Mouse (Mus musculus) forebrain, postnatal 0 days (tissue): ENCODE measurements around the gene Rarb. TPM values are rescaled to one million over a fixed set of nuclear protein-coding genes. Genes with fewer than 3 reads are reported as not detected.

Source experiments
- ATAC-seq: fragments of 200-750 bp; cut with Nextera tagmentation; 2 replicates; pipeline ENCODE4 v1.8.0; 2017; ENCODE audit warnings: mild to moderate bottlenecking, moderate library complexity
- DNase-seq: peaks from one replicate; pipeline ENCODE4 v3.0.0-alpha.2; 2015
- H3K27ac ChIP-seq: fragments of 300-500 bp; sonication (generic); 2 replicates; pipeline ENCODE4 v1.5.1; 2014; ENCODE audit warnings: low read depth, mild to moderate bottlenecking, antibody characterized with exemption, low read length, moderate library complexity, mixed read lengths
- H3K27me3 ChIP-seq: fragments of 300-500 bp; sonication (generic); 2 replicates; pipeline ENCODE4 v1.6.1; 2014; ENCODE audit warnings: mild to moderate bottlenecking, low read length, mixed read lengths; ENCODE audit not compliant: insufficient read depth
- H3K36me3 ChIP-seq: fragments of 300-500 bp; sonication (generic); 2 replicates; pipeline ENCODE4 v1.6.1; 2014; ENCODE audit warnings: mild to moderate bottlenecking, moderate library complexity; ENCODE audit not compliant: insufficient read depth
- H3K4me1 ChIP-seq: fragments of 300-500 bp; sonication (generic); 2 replicates; pipeline ENCODE4 v1.6.1; 2014; ENCODE audit warnings: antibody characterized with exemption; ENCODE audit not compliant: insufficient read depth
- H3K4me2 ChIP-seq: fragments of 300-500 bp; sonication (generic); 2 replicates; pipeline ENCODE4 v1.6.1; 2014; ENCODE audit warnings: low read depth, mild to moderate bottlenecking, moderate library complexity
- H3K4me3 ChIP-seq: fragments of 300-500 bp; sonication (generic); 2 replicates; pipeline ENCODE4 v1.5.1; 2014; ENCODE audit warnings: low read depth, low read length, mixed read lengths
- H3K9ac ChIP-seq: fragments of 300-500 bp; sonication (generic); 2 replicates; pipeline ENCODE4 v1.6.1; 2014; ENCODE audit warnings: mild to moderate bottlenecking
- H3K9me3 ChIP-seq: fragments of 300-500 bp; sonication (generic); 2 replicates; pipeline ENCODE4 v1.6.1; 2016; ENCODE audit warnings: low read length
- CTCF ChIP-seq: sonication (generic); IDR thresholded peaks from 2 replicates; pipeline ENCODE4 v1.5.1; 2016; ENCODE audit warnings: antibody characterized with exemption, control low read depth, low read depth
- WGBS: fragments of 180-500 bp; shearing (Covaris S2); extraction: QIAGEN DNeasy Blood & Tissue Kit; methylation state at CpG from one replicate; pipeline ENCODE4 v1.1.7; 2014; 5-methylcytosine and 5-hydroxymethylcytosine counted together
- polyA plus RNA-seq: library from polyadenylated mRNA; unstranded; fragments of >200 nt; fragmentation: Nextera tagmentation; extraction: Ambion mirVana; gene quantifications from 2 replicates; pipeline ENCODE4 v1.2.1, GENCODE M21; 2015
- total RNA-seq: library from RNA; depleted of rRNA; stranded (reverse); fragments of >200 nt; gene quantifications from 2 replicates; pipeline ENCODE4 v1.2.3, GENCODE M21; 2014

Rarb gene
- total and polyA plus RNA-seq, 2 experiments from 2014 or later = 20.6 to 34.9 TPM

- H3K9ac ChIP-seq = no peak overlapping the region
- H3K9me3 ChIP-seq = no peaks in the 10 kb centered on the region
- H3K27me3 ChIP-seq = no peaks in the 10 kb centered on the region
- 51% methylated on average over 3 of the region's 3 CpGs for WGBS
- H3K27ac ChIP-seq = no peak overlapping the region
- no peaks in the 10 kb centered on the region for H3K4me1 ChIP-seq
- no peak overlapping the region for H3K4me3 ChIP-seq
- no peak overlapping the region for H3K4me2 ChIP-seq
- ATAC-seq = peak; percentile 56
- TF ChIP-seq CTCF = peak; percentile 87
- DNase-seq = peak; percentile 79
- H3K36me3 ChIP-seq = peaks cover 15% of the 10 kb centered on the region
Observed at GRCm38 (mm10) chr14:16434396-16435171, 384.4 kb downstream of the Rarb start.

- Histone ChIP-seq H3K4me3 (no peak overlapping the region), H3K27ac (no peak overlapping the region), H3K4me1 (no peaks in the 10 kb centered on the region), H3K36me3 (peaks cover 15% of the 10 kb centered on the region), H3K9me3 (no peaks in the 10 kb centered on the region), H3K4me2 (no peak overlapping the region), H3K27me3 (no peaks in the 10 kb centered on the region), H3K9ac (no peak overlapping the region)
- no peak for TF ChIP-seq CTCF
- DNase-seq = no peak
- WGBS = 70% methylated on average over 2 of the region's 2 CpGs
- 0 out of 2 replicates have a peak, but pooled peaks have one; percentile 11 for ATAC-seq
Observed at GRCm38 (mm10) chr14:16433206-16433605, 385.8 kb downstream of the Rarb start.

- 86% methylated on average over 3 of the region's 3 CpGs for WGBS
- peak; percentile 14; the same call in 1 of the 2 replicates for ATAC-seq
Observed at GRCm38 (mm10) chr14:16432550-16432949, 386.4 kb downstream of the Rarb start.

DNA sequence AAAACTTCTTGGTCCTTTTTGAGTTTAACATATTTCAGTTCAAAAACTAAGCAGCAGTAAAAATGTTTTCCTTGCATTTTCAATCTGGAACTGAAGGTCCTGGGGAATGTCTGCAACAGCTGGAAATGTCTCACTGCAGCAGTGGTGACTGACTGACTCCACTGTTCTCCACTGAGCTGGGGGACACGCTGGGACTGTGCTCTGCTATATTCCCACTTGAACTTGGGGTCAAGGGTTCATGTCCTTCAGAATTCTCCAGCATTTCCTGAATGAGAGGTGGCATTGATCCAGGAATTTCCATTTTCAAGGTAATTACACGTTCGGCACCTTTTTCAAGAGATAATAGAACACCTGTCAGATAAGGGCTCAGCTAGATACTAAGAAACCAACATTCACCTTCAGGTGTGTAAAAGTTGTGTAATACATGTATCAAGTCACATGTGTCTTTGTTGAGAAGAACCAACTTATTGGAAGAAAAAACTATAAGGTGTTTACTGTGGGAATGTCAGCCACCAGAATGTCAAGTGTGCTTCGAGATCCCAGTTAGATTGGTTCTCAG, 386.9 kb downstream of the Rarb start:
- Histone ChIP-seq H3K4me2 (no peak overlapping the region), H3K27ac (no peak overlapping the region), H3K4me3 (no peak overlapping the region), H3K36me3 (peaks cover 20% of the 10 kb centered on the region), H3K9ac (no peak overlapping the region), H3K9me3 (no peaks in the 10 kb centered on the region), H3K4me1 (no peaks in the 10 kb centered on the region), H3K27me3 (no peaks in the 10 kb centered on the region)
- TF ChIP-seq CTCF = no peak
- ATAC-seq = no peak
- WGBS = 68% methylated on average over 4 of the region's 4 CpGs
- DNase-seq = no peak

More at GRCm38 (mm10) chr14:16432550-16432949, 386.4 kb downstream of the Rarb start:
- Histone ChIP-seq H3K4me3 (no peak overlapping the region), H3K27ac (no peak overlapping the region), H3K27me3 (no peaks in the 10 kb centered on the region), H3K9ac (no peak overlapping the region), H3K36me3 (peaks cover 16% of the 10 kb centered on the region), H3K4me2 (no peak overlapping the region), H3K9me3 (no peaks in the 10 kb centered on the region), H3K4me1 (no peaks in the 10 kb centered on the region)
- no peak for DNase-seq
- no peak for TF ChIP-seq CTCF

DNA sequence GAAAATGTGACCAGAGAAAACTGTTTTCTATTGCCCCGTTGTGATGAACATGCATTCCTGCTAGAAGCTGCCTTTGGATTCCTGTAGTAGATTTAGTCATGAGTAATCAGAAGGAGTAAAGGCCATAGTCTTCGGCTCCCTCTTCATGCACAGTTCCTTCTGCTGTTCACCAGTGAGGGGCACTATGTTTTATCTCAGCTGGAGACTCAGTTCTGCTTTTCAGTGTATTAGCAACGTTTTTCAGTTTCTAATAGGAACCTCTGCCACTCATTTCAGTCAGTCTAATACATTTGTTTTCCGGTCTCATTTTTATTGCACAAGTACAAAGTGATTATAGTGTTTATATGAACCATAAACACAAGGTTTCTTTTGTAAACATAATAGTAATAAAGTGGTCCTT, 391.4 kb downstream of the Rarb start:
- H3K9me3 ChIP-seq = no peaks in the 10 kb centered on the region
- no peak overlapping the region for H3K27ac ChIP-seq
- H3K9ac ChIP-seq = no peak overlapping the region
- H3K4me2 ChIP-seq = no peak overlapping the region
- H3K36me3 ChIP-seq = peaks cover 27% of the 10 kb centered on the region
- 71% methylated on average over 4 of the region's 4 CpGs for WGBS
- no peak for DNase-seq
- no peaks in the 10 kb centered on the region for H3K27me3 ChIP-seq
- H3K4me3 ChIP-seq = no peak overlapping the region
- no peak; the same call in 1 of the 2 replicates for TF ChIP-seq CTCF
- H3K4me1 ChIP-seq = no peaks in the 10 kb centered on the region
- no peak for ATAC-seq

DNA sequence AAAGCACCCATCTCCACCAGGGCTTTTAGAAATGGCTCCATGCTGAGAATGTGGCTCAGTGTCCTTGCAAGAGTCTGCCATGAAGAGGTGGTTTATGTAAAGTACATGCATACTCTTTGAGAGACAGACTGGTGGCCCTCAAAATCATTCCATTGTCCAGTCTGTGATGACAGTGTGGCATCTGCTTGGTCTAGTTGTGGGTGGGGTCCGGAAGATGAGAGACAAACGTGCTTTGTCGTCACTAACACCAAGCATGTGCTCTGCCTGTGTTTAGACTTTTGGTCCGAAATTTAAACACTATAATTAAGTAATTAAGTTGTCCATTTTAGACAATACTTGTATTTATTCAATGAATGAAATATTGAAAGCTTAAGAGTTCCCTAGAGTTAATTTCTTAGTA, 404.8 kb downstream of the Rarb start:
- TF ChIP-seq CTCF = no peak
- no peak overlapping the region for H3K27ac ChIP-seq
- no peaks in the 10 kb centered on the region for H3K27me3 ChIP-seq
- H3K36me3 ChIP-seq = peaks cover 32% of the 10 kb centered on the region
- H3K4me3 ChIP-seq = no peak overlapping the region
- H3K4me2 ChIP-seq = no peak overlapping the region
- H3K9me3 ChIP-seq = no peaks in the 10 kb centered on the region
- 59% methylated on average over 4 of the region's 4 CpGs for WGBS
- no peak overlapping the region for H3K9ac ChIP-seq
- ATAC-seq (no peak), DNase-seq (no peak)
- no peaks in the 10 kb centered on the region for H3K4me1 ChIP-seq

DNA sequence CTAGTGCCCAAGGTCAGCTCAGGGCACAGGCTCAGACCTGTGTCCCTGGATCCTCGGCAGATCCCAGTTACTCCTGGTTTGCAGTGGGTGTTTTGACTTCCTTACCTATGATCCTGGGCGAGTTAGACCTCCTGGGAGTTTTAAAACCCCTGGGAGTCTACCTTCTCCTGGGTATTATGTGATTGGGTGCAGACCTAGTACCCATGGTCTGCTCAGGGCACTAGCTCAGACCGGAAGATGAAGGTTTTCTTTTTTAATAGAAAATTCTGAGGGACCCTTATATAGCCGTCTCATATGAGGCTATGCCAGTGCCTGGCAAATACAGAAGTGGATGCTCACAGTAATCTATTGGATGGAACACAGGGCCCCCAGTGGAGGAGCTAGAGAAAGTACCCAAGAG, 413.8 kb downstream of the Rarb start:
- TF ChIP-seq CTCF = no peak
- Histone ChIP-seq H3K36me3 (peaks cover 21% of the 10 kb centered on the region), H3K9ac (no peak overlapping the region), H3K9me3 (no peaks in the 10 kb centered on the region), H3K4me3 (no peak overlapping the region), H3K4me1 (no peaks in the 10 kb centered on the region), H3K27me3 (no peaks in the 10 kb centered on the region), H3K27ac (no peak overlapping the region), H3K4me2 (no peak overlapping the region)
- DNase-seq (no peak), ATAC-seq (no peak)
- 96% methylated on average over 4 of the region's 4 CpGs for WGBS
